Comparison of ENCODE assay signal across 23 mouse cellular contexts in genomic region chr14:12549290-12549689, GRCm38 (mm10).
DNase-seq lines count a peak whose midpoint lies in the region; ATAC-seq and TF ChIP-seq lines count a peak whose summit lies in the region.
"Had no signal": no experiment of that assay in that cellular context is flagged by ENCODE, and none has a peak within 500 bp of the region (broad histone marks: within the 10 kb centered on the region; RNA-seq: fewer than 3 reads in every experiment).

No protein-coding gene starts in this region.

- H3K4me3 ChIP-seq in layer of hippocampus, adult 2 months = no peak overlapping the region
- H3K4me3 ChIP-seq: forebrain, embryonic 12.5 days; heart, embryonic 10.5 days; heart, embryonic 15.5 days; hindbrain, embryonic 12.5 days; liver, embryonic 15.5 days; megakaryocyte, embryonic 14.5 days; midbrain, embryonic 12.5 days had no signal

- no peak overlapping the region for H3K27ac ChIP-seq in layer of hippocampus, adult 2 months
- H3K27ac ChIP-seq: forebrain, embryonic 12.5 days; heart, embryonic 10.5 days; heart, embryonic 15.5 days; hindbrain, embryonic 12.5 days; kidney, postnatal 0 days; liver, embryonic 15.5 days; midbrain, embryonic 12.5 days had no signal

- DNase-seq in cerebellum, adult 9-11 months = no peak
- no peak for DNase-seq in layer of hippocampus, adult 2 months (ENCODE audit: low spot score in 2 of 2)
- DNase-seq in layer of hippocampus, postnatal 10 days (ENCODE audit: low spot score in 2 of 2) = no peak
- peak; percentile 15 for DNase-seq in retina, postnatal 1 day
- DNase-seq in retina, embryonic 14.5 days (ENCODE audit: low spot score) = no peak
- no peak for DNase-seq in kidney, postnatal 10 days
- no peak for DNase-seq in gastrocnemius, adult 8-10 months (ENCODE audit: low spot score in 2 of 2)
- DNase-seq: adrenal gland, postnatal 25 days; gastrocnemius, postnatal 14 days; heart, adult 11 months; kidney, adult 8-10 months; layer of hippocampus, adult 9-11 months; lung, postnatal 4 days had no signal

- peak; percentile 15 for TF ChIP-seq CTCF in layer of hippocampus, adult 2 months (conservative IDR thresholded peaks at IDR 0.05)

- peak; percentile 46; the same call in 1 of the 2 replicates for ATAC-seq in cerebellum, adult (ENCODE audit: insufficient number of reproducible peaks, low FRiP score, low TSS enrichment)
- ATAC-seq: intestine, embryonic 16.5 days had no signal
